Mouse (Mus musculus) small intestine, adult 2 months (tissue): ENCODE measurements around the gene 4933402D24Rik.

Experiments
- CTCF ChIP-seq: fragments of 200-500 bp; IDR thresholded peaks from 2 replicates; pipeline ENCODE4 v1.5.1; 2012; ENCODE audit warnings: low read depth, mild to moderate bottlenecking, control low read depth, inconsistent platforms, low read length, moderate library complexity, mixed read lengths; ENCODE audit not compliant: insufficient replicate concordance, insufficient read length; ENCODE audit errors: extremely low read depth
- POLR2A ChIP-seq: fragments of 200-500 bp; IDR thresholded peaks from 2 replicates; pipeline ENCODE4 v1.6.1; 2012; ENCODE audit warnings: low read depth, mild to moderate bottlenecking, control low read depth, inconsistent platforms, low read length, moderate library complexity

GRCm38 (mm10) chr1:63805095-63805494, 36.0 kb upstream of the 4933402D24Rik start:
- TF ChIP-seq POLR2A (no peak), CTCF (no peak)
